Mouse (Mus musculus) G1E (cell line): ENCODE measurements around the gene Gpatch2. TPM values are rescaled to one million over a fixed set of nuclear protein-coding genes. Genes with fewer than 3 reads are reported as not detected.

ENCODE experiments used
- ATAC-seq: 2 replicates; pipeline ENCODE4 v1.8.0; 2016; ENCODE audit warnings: mild to moderate bottlenecking; ENCODE audit not compliant: insufficient number of reproducible peaks, poor library complexity, low FRiP score, severe bottlenecking; ENCODE audit errors: extremely low read depth
- DNase-seq: peaks from one replicate; pipeline ENCODE4 v3.0.0; 2012; ENCODE audit warnings: low spot score
- H3K27me3 ChIP-seq: 2 replicates; pipeline ENCODE4 v1.6.1; 2012; ENCODE audit warnings: mild to moderate bottlenecking, low read length, inconsistent platforms; ENCODE audit not compliant: insufficient read depth
- H3K36me3 ChIP-seq: replicated peaks from 2 replicates; pipeline ENCODE3; 2012; ENCODE audit warnings: mild to moderate bottlenecking, inconsistent platforms
- H3K4me1 ChIP-seq: 2 replicates; pipeline ENCODE4 v1.6.1; 2012; ENCODE audit warnings: low read depth, low read length, inconsistent platforms, mixed read lengths; ENCODE audit not compliant: insufficient read depth
- H3K4me3 ChIP-seq: 2 replicates; pipeline ENCODE4 v1.5.1; 2012; ENCODE audit warnings: low read depth, mild to moderate bottlenecking, inconsistent platforms, low read length, moderate library complexity, mixed read lengths
- H3K9me3 ChIP-seq: replicated peaks from 2 replicates; pipeline ENCODE4 v1.6.1; 2012; ENCODE audit warnings: inconsistent platforms
- CTCF ChIP-seq: IDR thresholded peaks from 2 replicates; pipeline ENCODE4 v1.5.1; 2012; ENCODE audit warnings: low read depth, low read length, inconsistent platforms, mixed read lengths
- GATA1 ChIP-seq: IDR thresholded peaks from 2 replicates; pipeline ENCODE4 v1.6.1; 2012; ENCODE audit warnings: borderline replicate concordance, low read length, inconsistent platforms, mixed read lengths
- GATA2 ChIP-seq: IDR thresholded peaks from 2 replicates; pipeline ENCODE4 v1.6.1; 2012; ENCODE audit warnings: low read depth, low read length, inconsistent platforms, borderline replicate concordance
- POLR2AphosphoS5 ChIP-seq: IDR thresholded peaks from 2 replicates; pipeline ENCODE4 v1.6.1; 2012; ENCODE audit warnings: low read depth, low read length, inconsistent platforms; ENCODE audit not compliant: insufficient replicate concordance
- TAL1 ChIP-seq: conservative IDR thresholded peaks from 2 replicates; pipeline ENCODE4 v1.6.1; 2012; ENCODE audit warnings: low read depth, low read length, inconsistent platforms, mixed read lengths
- polyA plus RNA-seq: library from polyadenylated mRNA; stranded (reverse); fragments of >175 nt; gene quantifications from 2 replicates; pipeline ENCODE4 v1.2.3, GENCODE M21; 2012
- total RNA-seq, 2 experiments: library from RNA; stranded (forward) in 1 of 2; stranded (reverse) in 1 of 2; fragments of 200-1000 nt in 1 of 2; fragments of >200 nt in 1 of 2; fragmentation: Nextera tagmentation in 1 of 2; gene quantifications; 2 replicates each; pipeline ENCODE4 v1.2.3; 2014 to 2017

Gpatch2 gene
- 17.6 and 26.6 TPM in 2 replicates for total RNA-seq (2014; fragmentation: Nextera tagmentation)
- total RNA-seq (2017), result 24.6 and 28.5 TPM in 2 replicates
- 8.9 and 12.5 TPM in 2 replicates for polyA plus RNA-seq

DNA sequence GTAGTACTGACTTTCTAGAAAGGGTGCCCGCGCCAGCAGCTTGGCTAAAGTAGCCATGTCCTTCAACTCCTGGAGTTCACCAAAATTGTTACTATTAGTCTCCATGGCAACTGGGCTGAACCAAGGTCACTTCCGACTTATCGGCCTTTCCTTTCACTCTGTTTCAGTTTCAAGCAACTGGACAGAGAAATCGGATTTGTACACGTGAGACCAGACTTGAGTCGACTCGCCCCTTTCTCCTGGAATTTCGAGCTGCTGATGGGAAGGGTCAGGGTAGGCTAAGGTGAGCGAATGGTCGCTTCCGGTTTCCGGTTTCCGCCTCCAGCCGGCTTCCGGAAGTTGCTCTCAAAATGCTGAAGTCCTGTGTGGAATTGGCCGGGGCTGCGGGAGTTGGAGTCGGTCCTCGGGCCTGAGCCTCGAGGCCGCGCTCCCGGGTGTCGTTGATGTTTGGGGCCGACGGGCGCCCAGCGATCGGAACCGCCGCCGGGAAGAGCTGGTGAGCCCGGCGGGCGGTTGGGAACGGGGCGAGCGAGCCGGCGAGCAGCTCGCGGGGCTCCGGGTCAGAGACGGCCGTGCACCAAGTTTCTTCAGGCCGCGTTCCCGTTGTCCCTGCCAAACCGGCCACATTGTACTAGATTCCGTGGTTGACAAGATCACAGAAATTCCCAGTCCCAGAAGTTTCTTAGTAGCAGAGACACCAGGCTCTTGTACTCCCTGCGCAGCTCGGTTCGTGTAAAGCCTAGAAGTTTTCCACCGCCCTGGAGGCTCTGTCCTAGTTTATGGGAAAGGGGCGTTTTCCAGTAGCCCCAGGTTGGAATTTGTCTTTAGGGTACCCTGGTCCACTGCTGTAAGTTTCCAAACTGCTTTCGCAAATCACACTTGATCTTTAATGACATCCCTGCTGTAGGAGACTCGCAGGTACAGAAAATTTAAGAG, at the start of gene Gpatch2, which contains the start of gene Spata17:
Gene Gpatch2, plus strand, starts transcription at position 328 of the 936 bp plus-strand sequence.
Gene Spata17, minus strand, starts transcription at position 285 of the 936 bp plus-strand sequence.
- Histone ChIP-seq H3K9me3 (no peaks in the 10 kb centered on the region), H3K36me3 (peaks cover 14% of the 10 kb centered on the region), H3K4me1 (peaks cover 16% of the 10 kb centered on the region), H3K27me3 (no peaks in the 10 kb centered on the region), H3K4me3 (peak within 1 kb of the TSS; percentile 77)
- peak; percentile 92 for ATAC-seq
- TF ChIP-seq TAL1, result no peak
- TF ChIP-seq CTCF, result no peak
- no peak for TF ChIP-seq GATA1
- TF ChIP-seq POLR2AphosphoS5, result no peak
- no peak for TF ChIP-seq GATA2
- peak; percentile 77 for DNase-seq

DNA sequence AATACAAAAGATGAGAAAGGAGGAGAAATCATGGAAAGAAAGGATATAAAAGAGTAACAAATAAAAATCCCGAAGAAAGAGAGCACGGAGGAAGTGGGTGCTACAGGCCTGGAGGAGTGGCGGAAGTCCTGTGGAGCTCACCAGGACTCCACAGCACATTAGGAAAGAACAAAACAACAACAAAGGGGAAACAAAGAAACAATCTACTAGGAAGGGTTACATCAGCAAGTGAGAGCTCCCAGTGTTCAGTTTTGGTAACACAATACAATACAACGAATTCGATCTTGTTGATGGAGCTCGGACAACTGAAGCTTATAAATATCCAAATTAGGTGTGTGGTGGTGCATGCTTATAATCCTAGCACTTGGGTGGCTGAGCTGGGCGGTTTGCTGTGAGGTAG, 45.7 kb upstream of the Gpatch2 start:
- TF ChIP-seq TAL1, result no peak
- TF ChIP-seq GATA1, result no peak
- TF ChIP-seq POLR2AphosphoS5, result no peak
- TF ChIP-seq GATA2, result no peak
- no peak for TF ChIP-seq CTCF
- Histone ChIP-seq H3K27me3 (no peaks in the 10 kb centered on the region), H3K9me3 (no peaks in the 10 kb centered on the region), H3K4me3 (no peak overlapping the region), H3K36me3 (no peaks in the 10 kb centered on the region), H3K4me1 (no peaks in the 10 kb centered on the region)
- ATAC-seq (no peak), DNase-seq (no peak)

DNA sequence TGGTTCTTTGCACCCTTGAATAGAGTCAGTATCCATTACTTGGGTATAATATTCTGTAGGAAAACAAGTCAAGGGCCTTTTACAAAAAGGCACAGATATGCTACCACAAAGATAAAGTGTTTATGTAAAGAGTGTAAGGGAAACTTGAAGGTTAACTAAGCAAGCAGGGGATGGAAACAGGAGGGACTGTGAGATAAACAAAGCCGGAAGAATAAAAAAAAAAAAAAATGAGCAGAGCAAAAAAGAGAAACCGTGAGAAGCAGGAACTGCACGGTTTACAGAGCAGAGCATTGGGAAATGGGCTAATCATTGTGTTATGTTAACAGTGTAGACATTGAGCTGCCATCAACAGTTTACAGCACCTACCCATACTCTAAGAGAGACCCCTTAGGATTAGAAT, 44.9 kb upstream of the Gpatch2 start:
- ATAC-seq (no peak), DNase-seq (no peak)
- H3K36me3 ChIP-seq, result no peaks in the 10 kb centered on the region
- no peaks in the 10 kb centered on the region for H3K27me3 ChIP-seq
- TF ChIP-seq GATA2, result no peak
- no peak for TF ChIP-seq TAL1
- no peak for TF ChIP-seq GATA1
- no peak for TF ChIP-seq CTCF
- no peak for TF ChIP-seq POLR2AphosphoS5
- H3K4me1 ChIP-seq, result no peaks in the 10 kb centered on the region
- no peaks in the 10 kb centered on the region for H3K9me3 ChIP-seq
- no peak overlapping the region for H3K4me3 ChIP-seq

DNA sequence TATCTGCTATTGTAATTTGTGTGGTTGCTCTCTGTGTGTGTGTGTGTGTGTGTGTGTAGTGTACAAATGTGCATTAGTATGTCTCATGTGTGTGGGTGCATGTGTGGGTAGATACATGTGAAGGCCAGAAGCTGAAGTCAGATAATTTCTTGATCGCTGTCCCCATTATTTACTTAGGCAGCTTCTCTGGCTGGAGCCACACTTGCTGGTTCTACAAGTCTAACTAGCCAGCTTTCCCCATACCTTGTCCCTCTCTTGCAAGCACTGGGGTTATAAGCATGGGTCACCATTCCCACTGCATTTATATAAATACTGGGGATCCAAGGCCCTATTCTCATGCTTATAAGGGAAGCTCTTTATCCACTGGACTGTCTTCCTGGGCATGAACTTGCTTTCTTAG, 39.3 kb upstream of the Gpatch2 start:
- TF ChIP-seq CTCF (no peak), TAL1 (no peak), GATA1 (no peak), POLR2AphosphoS5 (no peak), GATA2 (no peak)
- H3K4me3 ChIP-seq, result no peak overlapping the region
- DNase-seq, result no peak
- ATAC-seq, result no peak
- H3K27me3 ChIP-seq, result no peaks in the 10 kb centered on the region
- H3K9me3 ChIP-seq, result no peaks in the 10 kb centered on the region
- no peaks in the 10 kb centered on the region for H3K36me3 ChIP-seq
- no peaks in the 10 kb centered on the region for H3K4me1 ChIP-seq

DNA sequence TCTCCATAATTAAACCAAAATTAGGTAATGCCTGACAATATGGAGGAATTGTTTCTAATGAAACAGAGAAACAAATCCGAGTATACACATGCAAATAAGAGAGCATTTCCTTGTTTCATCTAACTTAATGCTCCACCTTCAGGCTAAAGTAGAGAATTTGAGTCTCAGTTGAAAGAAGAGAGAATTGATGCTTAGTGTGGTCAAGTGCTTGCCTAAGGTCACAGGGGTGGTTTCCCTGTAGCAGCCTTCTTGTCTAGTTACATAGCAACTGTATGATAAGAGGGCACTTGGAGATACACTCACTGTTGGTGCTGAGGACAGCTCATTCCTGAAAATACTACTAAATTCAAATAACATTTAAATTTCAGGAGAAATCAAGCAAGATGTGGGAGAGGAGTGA, 36.8 kb upstream of the Gpatch2 start:
- ATAC-seq (no peak), DNase-seq (no peak)
- Histone ChIP-seq H3K9me3 (no peaks in the 10 kb centered on the region), H3K4me1 (no peaks in the 10 kb centered on the region), H3K4me3 (no peak overlapping the region), H3K27me3 (no peaks in the 10 kb centered on the region), H3K36me3 (no peaks in the 10 kb centered on the region)
- TF ChIP-seq GATA1 (no peak), TAL1 (no peak)

DNA sequence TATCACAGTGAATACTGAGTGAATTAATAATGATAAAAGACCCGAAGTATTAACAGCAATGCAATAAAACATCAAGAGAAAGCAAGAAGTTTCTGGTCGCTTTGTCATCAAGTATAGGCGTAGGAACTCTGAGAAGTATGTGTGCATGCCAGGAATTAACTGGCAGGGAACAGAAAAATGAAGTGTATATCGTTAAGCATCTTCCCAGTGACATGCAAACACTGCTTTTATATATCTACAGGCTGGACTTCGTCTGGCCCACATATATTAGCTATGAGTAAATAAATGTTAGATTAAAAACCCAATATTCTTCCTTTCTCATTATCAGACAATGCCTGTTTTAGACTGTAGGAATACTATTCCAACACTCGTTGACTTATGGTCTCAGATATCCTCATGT, 9.8 kb upstream of the Gpatch2 start:
- no peaks in the 10 kb centered on the region for H3K36me3 ChIP-seq
- H3K4me3 ChIP-seq, result no peak overlapping the region
- no peaks in the 10 kb centered on the region for H3K4me1 ChIP-seq
- no peaks in the 10 kb centered on the region for H3K9me3 ChIP-seq
- DNase-seq, result no peak
- TF ChIP-seq GATA1 (no peak), GATA2 (no peak)
- no peak for ATAC-seq
- H3K27me3 ChIP-seq, result no peaks in the 10 kb centered on the region
